Mouse (Mus musculus) ES-Bruce4 (cell line): ENCODE measurements around the gene Taf1c.

Experiments
- CTCF ChIP-seq: IDR thresholded peaks from one replicate; pipeline ENCODE4 v1.8.1; 2011; ENCODE audit warnings: low read depth, low read length
- EP300 ChIP-seq: IDR thresholded peaks from 2 replicates; pipeline ENCODE4 v1.6.1; 2011; ENCODE audit warnings: low read depth, low read length; ENCODE audit not compliant: insufficient read depth
- POLR2A ChIP-seq: IDR thresholded peaks from one replicate; pipeline ENCODE4 v1.8.1; 2011; ENCODE audit warnings: low read length; ENCODE audit not compliant: insufficient read depth

GRCm38 (mm10) chr8:119627199-119627598 lies 22.2 kb upstream of the Taf1c start:
- no peak for TF ChIP-seq CTCF
- TF ChIP-seq POLR2A, result no peak
- TF ChIP-seq EP300, result no peak
